Mouse (Mus musculus) bone marrow macrophage, adult 2 months (primary cell): ENCODE results near the gene Polr2a.

Experiments
- CTCF ChIP-seq: IDR thresholded peaks from 2 replicates; pipeline ENCODE4 v1.5.1; 2012; ENCODE audit warnings: low read depth, mild to moderate bottlenecking, low read length, moderate library complexity
- POLR2A ChIP-seq: IDR thresholded peaks from 2 replicates; pipeline ENCODE4 v1.6.1; 2012; ENCODE audit warnings: mild to moderate bottlenecking, low read depth, low read length, borderline replicate concordance

DNA sequence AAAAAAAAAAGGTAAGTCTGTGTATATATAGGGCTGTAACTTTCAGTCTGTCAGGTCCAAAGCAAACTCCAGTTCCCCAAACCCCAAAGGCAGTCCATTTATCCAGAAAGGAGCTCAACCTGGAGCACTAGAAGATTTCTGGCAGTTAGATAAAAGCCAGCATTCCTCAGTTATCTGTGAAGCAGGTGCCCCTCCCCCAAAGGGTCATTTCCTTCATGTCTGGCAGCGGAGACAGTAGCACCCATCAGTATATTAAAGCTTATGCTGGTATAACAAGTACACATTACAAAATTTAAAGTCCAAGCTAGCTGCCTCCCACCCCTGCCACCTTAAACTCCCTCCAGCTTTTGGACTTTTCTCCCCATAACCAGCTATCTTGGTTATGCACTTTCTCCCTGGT lies 58.8 kb downstream of the Polr2a start:
- TF ChIP-seq CTCF (no peak), POLR2A (no peak)
